ENCODE assay signal across 9 mouse cellular contexts in the genomic region with DNA sequence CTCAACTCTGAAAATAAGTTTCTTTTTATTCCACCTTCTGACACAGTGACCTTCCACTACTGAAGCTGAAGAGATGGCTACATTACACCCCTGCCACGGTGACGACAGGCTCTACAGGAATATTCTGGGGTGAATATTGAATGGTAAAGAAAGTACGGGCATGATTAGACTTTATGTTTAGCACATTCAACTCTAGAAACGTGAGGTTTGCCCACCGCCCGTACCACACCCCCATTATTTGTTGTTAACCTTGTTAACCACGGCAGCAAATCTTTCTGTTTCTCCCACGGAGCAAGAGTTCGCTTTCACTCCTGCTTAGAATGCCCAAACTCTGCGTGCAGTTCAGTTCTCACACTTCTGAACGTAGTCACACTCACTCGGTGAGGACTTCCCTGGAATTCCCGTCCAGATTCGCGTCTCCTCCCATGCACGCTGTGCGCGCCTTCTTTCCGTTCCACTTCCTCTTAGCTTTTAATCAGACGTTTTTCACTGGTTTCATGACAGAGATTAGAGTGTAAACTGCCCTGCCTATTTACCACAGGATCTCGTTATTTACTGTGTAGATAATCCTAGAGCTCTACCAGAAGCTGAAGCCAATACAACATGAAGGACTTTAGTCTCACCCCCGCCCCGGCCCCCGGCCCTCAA.
DNase-seq lines count a peak whose midpoint lies in the region; ATAC-seq and TF ChIP-seq lines count a peak whose summit lies in the region.
"Had no signal": no experiment of that assay in that cellular context is flagged by ENCODE, and none has a peak within 500 bp of the region (broad histone marks: within the 10 kb centered on the region; RNA-seq: fewer than 3 reads in every experiment).

No protein-coding gene starts in this region.

- 75% methylated on average over 24 of the region's 24 CpGs for WGBS in hindbrain, postnatal 0 days
- WGBS in hindbrain, embryonic 14.5 days, result 77% methylated on average over 24 of the region's 24 CpGs
- 50% methylated on average over 24 of the region's 24 CpGs for WGBS in forebrain, embryonic 12.5 days
- 15% methylated on average over 24 of the region's 24 CpGs for WGBS in liver, embryonic 13.5 days (ENCODE audit: insufficient replicate concordance)

- ATAC-seq in hindbrain, postnatal 0 days, result no peak
- no peak for ATAC-seq in hindbrain, embryonic 14.5 days (ENCODE audit: low FRiP score)
- peak; percentile 15 for ATAC-seq in Patski
- ATAC-seq in forebrain, embryonic 12.5 days (ENCODE audit: low FRiP score), result 0 out of 2 replicates have a peak, but pooled peaks have one; percentile 17
- no peak for ATAC-seq in liver, embryonic 13.5 days (ENCODE audit: low read depth)

- H3K9ac ChIP-seq in hindbrain, postnatal 0 days (replicated peaks; ENCODE audit: low read length), result no peak overlapping the region
- no peak overlapping the region for H3K9ac ChIP-seq in hindbrain, embryonic 14.5 days
- peak overlapping the region; percentile 21; the same call in 1 of the 2 replicates for H3K9ac ChIP-seq in forebrain, embryonic 12.5 days
- no peak overlapping the region for H3K9ac ChIP-seq in liver, embryonic 13.5 days

- TF ChIP-seq CTCF in hindbrain, postnatal 0 days (IDR thresholded peaks at IDR 0.05; ENCODE audit: low read depth), result no peak
- TF ChIP-seq CTCF in Patski (IDR thresholded peaks at IDR 0.05), result no peak

- no peaks in the 10 kb centered on the region for H3K27me3 ChIP-seq in hindbrain, postnatal 0 days (ENCODE audit: insufficient read depth, low read length)
- H3K27me3 ChIP-seq in hindbrain, embryonic 14.5 days (ENCODE audit: control insufficient read depth, insufficient read depth, low read length), result no peaks in the 10 kb centered on the region
- no peaks in the 10 kb centered on the region for H3K27me3 ChIP-seq in Patski
- H3K27me3 ChIP-seq in forebrain, embryonic 12.5 days, result no peaks in the 10 kb centered on the region
- no peaks in the 10 kb centered on the region for H3K27me3 ChIP-seq in liver, embryonic 13.5 days

- no peak for DNase-seq in hindbrain, postnatal 0 days (ENCODE audit: low spot score)
- DNase-seq in hindbrain, embryonic 14.5 days (ENCODE audit: low spot score), result no peak
- peak; percentile 13 for DNase-seq in Patski (ENCODE audit: low read depth, low spot score)
- no peak for DNase-seq in liver, embryonic 13.5 days
- no peak for DNase-seq in embryo, embryonic 10.5 days (ENCODE audit: low spot score)
- no peak for DNase-seq in left cerebral cortex, postnatal 10 days (ENCODE audit: extremely low spot score in 1 of 2, low spot score in 2 of 2)
- DNase-seq in cerebellum, postnatal 25 days, result no peak

- H3K4me1 ChIP-seq in hindbrain, postnatal 0 days (ENCODE audit: insufficient read depth, low read length), result no peaks in the 10 kb centered on the region
- peaks cover 18% of the 10 kb centered on the region for H3K4me1 ChIP-seq in hindbrain, embryonic 14.5 days (replicated peaks; ENCODE audit: control insufficient read depth, insufficient read depth, low read length)
- peaks cover 22% of the 10 kb centered on the region for H3K4me1 ChIP-seq in forebrain, embryonic 12.5 days
- H3K4me1 ChIP-seq in liver, embryonic 13.5 days (replicated peaks), result no peaks in the 10 kb centered on the region; the same call in 1 of the 2 replicates

- POLR2A ChIA-PET in Patski (lab: Charles Lee), result no interaction called here

- no peaks in the 10 kb centered on the region for H3K36me3 ChIP-seq in hindbrain, postnatal 0 days (ENCODE audit: insufficient read depth, low read length)
- no peaks in the 10 kb centered on the region for H3K36me3 ChIP-seq in hindbrain, embryonic 14.5 days (replicated peaks; ENCODE audit: control insufficient read depth, insufficient read depth)
- H3K36me3 ChIP-seq in forebrain, embryonic 12.5 days (replicated peaks), result no peaks in the 10 kb centered on the region
- H3K36me3 ChIP-seq in liver, embryonic 13.5 days, result no peaks in the 10 kb centered on the region
- H3K36me3 ChIP-seq: G1E had no signal

- CTCF ChIA-PET in Patski (lab: Charles Lee), result no interaction called here

- intact Hi-C loops in left cerebral cortex, postnatal 10 days (cut with DNase I), result no loop called here

- H3K4me3 ChIP-seq in hindbrain, postnatal 0 days (ENCODE audit: low read length), result no peak overlapping the region
- no peak overlapping the region for H3K4me3 ChIP-seq in hindbrain, embryonic 14.5 days (replicated peaks; ENCODE audit: low read length)
- no peak overlapping the region for H3K4me3 ChIP-seq in forebrain, embryonic 12.5 days (replicated peaks)
- H3K4me3 ChIP-seq in liver, embryonic 13.5 days (replicated peaks), result 0 out of 2 replicates have a peak overlapping the region, but pooled peaks have one; percentile 4

- in situ Hi-C loops in Patski (cut with MboI; ENCODE audit: low pct_unique_long_range_greater_than_20kb), result no loop called here

- H3K27ac ChIP-seq in hindbrain, postnatal 0 days, result no peak overlapping the region
- H3K27ac ChIP-seq in hindbrain, embryonic 14.5 days, result no peak overlapping the region
- H3K27ac ChIP-seq in forebrain, embryonic 12.5 days, result peak overlapping the region; percentile 68
- peak overlapping the region; percentile 16 for H3K27ac ChIP-seq in liver, embryonic 13.5 days

- H3K4me2 ChIP-seq in hindbrain, postnatal 0 days (ENCODE audit: low read depth, low read length), result 0 out of 2 replicates have a peak overlapping the region, but pooled peaks have one; percentile 11
- no peak overlapping the region for H3K4me2 ChIP-seq in hindbrain, embryonic 14.5 days (replicated peaks)
- H3K4me2 ChIP-seq in forebrain, embryonic 12.5 days, result peak overlapping the region; percentile 26
- H3K4me2 ChIP-seq in liver, embryonic 13.5 days, result peak overlapping the region; percentile 37

- H3K9me3 ChIP-seq in hindbrain, postnatal 0 days (ENCODE audit: low read length), result no peaks in the 10 kb centered on the region
- H3K9me3 ChIP-seq in hindbrain, embryonic 14.5 days (ENCODE audit: control insufficient read depth, low read length), result no peaks in the 10 kb centered on the region
- H3K9me3 ChIP-seq in forebrain, embryonic 12.5 days, result no peaks in the 10 kb centered on the region
- H3K9me3 ChIP-seq in liver, embryonic 13.5 days (replicated peaks), result no peaks in the 10 kb centered on the region

Comparison
In these comparisons a context has a peak if more than half of its experiments do, and no peak if none do; other contexts are left out.
1. ATAC-seq: peak in Patski (single experiment) and forebrain, embryonic 12.5 days (single experiment); none in hindbrain, postnatal 0 days (single experiment), hindbrain, embryonic 14.5 days (single experiment) and liver, embryonic 13.5 days (single experiment).
2. H3K27ac ChIP-seq: peak in forebrain, embryonic 12.5 days (single experiment) and liver, embryonic 13.5 days (single experiment); none in hindbrain, postnatal 0 days (single experiment) and hindbrain, embryonic 14.5 days (single experiment).